Mouse (Mus musculus): ENCODE measurements around the gene Isg15.
A peak's percentile ranks its signal among the peaks of the same experiment; 100 is the strongest.

Gene Isg15

DNA sequence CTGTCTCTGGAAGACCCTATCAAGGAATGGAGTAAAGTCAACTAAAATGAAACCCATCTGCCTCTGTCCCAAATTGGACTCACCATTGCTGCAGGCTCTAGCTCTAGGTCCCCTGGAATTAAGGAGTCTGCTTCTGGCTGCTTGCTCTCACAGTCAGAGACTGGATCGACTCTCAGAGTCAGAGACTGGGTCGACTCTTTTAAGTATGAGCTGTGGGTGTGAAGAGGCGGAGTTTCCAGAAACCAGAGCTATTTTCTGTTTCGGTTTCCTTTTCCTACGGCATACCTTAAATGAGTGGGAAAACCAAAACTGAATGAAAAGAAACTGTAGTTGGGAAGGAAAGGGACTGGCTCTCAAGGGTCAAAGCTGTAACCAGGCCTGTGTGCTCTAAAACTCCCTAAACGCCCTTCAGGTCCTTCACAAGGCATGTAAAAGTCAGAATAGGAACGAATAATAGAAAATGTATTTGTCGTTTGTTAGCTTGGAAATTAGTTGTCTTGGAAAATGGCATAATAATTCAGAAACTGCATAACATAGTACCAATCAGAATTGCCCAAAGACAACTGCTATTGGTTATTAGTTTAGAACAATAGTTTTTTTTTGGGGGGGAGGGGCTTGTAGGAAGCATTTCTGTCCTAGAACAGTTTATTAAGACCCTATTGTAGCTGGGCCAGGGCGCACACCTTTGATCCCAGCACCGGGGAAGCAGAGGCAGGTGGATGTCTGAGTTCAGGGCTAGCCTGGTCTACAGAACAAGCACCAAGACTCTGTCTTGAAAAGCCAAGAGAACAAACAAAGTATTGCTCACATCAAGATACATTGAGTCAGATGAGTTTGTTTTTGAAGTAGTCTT is at the start of gene Isg15:
Gene Isg15, minus strand, starts transcription at position 196 of the 853 bp plus-strand sequence.
- DNase-seq, result peak in 1 of 2 experiments; percentile 10

DNA sequence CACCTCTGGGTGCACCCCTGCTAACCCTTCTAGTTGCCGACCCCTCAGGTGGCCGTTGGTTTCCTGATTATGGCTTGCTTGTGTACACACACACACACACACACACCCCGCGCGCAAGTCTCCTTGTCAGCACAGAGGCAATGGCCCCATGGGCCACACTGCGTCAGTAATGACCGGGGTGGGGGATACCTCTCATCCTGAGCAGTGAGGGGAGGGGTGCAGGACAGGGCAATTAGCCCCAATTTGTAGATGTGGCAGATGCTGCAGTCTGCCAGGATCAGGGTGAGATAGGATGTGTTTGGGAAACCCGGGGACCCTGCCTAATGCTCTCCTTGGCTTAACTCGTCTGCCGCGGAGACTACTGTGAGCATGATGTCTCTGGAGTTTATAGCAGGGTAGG is 48.9 kb upstream of the Isg15 start:
- no peak for DNase-seq

DNA sequence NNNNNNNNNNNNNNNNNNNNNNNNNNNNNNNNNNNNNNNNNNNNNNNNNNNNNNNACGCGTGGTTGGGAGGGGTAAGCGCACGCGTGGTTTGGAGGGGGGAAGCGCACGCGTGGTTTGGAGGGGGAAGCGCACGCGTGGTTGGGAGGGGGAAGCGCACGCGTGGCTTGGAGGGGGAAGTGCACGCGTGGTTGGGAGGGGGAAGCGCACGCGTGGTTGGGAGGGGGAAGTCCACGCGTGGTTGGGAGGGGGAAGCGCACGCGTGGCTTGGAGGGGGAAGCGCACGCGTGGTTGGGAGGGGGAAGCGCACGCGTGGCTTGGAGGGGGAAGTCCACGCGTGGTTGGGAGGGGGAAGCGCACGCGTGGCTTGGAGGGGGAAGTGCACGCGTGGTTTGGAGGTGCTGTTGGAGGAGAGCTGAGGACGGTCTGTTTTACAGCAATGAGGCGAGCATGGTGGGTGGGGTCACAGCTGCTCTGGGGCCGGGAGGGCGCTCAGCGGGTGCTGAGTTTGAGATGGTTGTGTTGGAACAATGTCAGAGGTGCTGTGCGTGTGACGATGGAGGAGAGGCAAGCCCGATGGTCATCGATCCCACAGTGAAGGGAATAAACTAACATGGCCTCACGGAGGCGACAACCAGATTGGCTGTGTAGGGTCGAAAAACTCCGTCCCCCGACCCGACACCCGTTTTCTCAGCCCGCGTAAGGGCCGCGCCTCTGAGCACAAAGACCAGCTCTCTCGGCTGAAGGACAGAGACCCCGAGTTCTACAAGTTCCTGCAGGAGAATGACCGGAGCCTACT is 36.2 kb upstream of the Isg15 start:
- no peak for DNase-seq

- peak; percentile 93 to 94 for DNase-seq
Observed at GRCm38 (mm10) chr4:156235808-156236533, 35.4 kb upstream of the Isg15 start, which contains the start of gene Noc2l. Gene Noc2l (plus strand): TSS chr4:156236010.

DNA sequence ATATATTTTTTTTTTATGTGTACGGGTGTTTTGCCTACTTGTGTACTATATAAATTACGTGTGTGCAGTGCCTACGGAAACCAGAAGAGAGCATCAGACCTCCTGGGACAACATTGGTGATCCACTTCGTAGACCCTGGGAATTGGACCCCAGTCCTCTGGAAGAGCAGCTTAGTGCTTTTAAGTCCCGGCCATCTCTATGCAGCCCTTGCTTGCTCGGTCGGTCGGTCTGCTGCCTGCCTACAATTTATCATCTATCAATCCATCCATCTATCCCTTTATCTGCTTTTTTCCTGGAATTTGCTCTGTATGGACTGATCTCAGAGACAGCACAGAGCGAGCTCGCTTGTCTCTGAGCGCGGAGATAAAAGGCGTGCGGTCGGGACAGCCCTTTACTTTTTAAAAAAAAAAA is 34.7 kb upstream of the Isg15 start:
- peak in 1 of 2 experiments; percentile 26 for DNase-seq

GRCm38 (mm10) chr4:156234701-156235213 is 34.1 kb upstream of the Isg15 start, which contains the start of gene Plekhn1:
Gene Plekhn1 (minus strand): TSS chr4:156234857.
- DNase-seq, result peak; percentile 81 to 87

DNA sequence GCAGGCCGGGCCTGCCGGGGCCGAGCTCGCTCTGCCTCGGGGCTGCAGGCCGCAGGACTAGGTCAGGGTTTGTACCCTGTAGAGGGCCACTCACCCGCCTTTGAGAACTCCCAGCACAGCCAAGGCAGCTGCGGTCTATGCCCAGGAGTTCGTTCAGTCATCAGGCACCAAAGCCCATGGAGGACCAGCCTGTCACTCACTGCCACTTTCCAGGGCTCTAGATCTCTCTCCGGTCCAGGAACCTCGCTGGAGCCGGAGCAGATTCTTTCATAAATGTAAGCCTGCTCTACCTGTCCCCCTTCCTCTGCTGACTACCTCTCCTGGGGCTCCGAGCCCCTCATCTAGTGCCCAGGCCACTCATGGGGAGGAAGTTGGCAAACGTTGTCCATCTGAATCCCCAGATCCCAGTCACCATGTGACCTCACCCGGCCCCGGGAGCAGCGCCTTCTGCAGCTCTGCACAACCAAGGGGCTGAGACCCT is 33.4 kb upstream of the Isg15 start:
- DNase-seq, result peak in 1 of 2 experiments; percentile 34

DNA sequence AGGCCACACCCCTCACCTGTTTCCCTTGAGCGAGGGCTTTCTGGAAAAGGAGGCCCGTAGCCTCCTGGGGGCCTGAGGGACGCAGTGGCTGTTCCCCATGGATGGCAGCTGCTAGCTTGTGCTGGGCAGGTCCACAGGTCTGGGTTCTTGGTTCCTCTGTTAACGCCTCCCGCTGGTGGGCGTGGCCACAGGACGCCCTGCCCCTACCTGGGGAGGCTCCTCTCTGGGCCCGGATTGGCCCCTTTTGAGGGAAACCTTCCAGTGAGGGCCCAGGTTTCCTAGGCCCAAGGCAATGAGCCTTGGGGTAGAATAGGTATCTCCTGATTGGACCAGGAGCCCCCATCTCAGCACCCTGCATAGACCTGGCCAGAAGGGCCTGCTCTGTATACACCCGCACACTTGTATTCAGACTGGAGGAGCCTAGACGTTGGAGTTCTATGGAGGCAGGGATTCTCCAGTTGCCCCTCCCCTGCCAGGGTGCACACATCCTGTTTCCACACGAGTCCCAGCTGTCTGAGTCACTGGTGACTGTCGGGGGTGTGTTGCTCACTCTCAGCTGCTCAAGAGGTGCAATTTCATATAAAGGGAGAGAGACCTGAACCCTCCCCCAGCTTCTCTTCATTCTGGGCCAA is 27.9 kb upstream of the Isg15 start:
- peak; percentile 39 to 56 for DNase-seq

GRCm38 (mm10) chr4:156227752-156228392 is 27.3 kb upstream of the Isg15 start:
- DNase-seq, result peak; percentile 58 to 67

- no peak for DNase-seq
Observed at GRCm38 (mm10) chr4:156224276-156224675, 23.7 kb upstream of the Isg15 start.

GRCm38 (mm10) chr4:156219936-156220335 is 19.3 kb upstream of the Isg15 start:
- peak in 1 of 2 experiments; percentile 8 for DNase-seq

- peak in 1 of 2 experiments; percentile 40 for DNase-seq
Observed at GRCm38 (mm10) chr4:156217838-156218237, 17.2 kb upstream of the Isg15 start.

GRCm38 (mm10) chr4:156217022-156217669 is 16.5 kb upstream of the Isg15 start:
- DNase-seq, result peak in 1 of 2 experiments; percentile 21

DNA sequence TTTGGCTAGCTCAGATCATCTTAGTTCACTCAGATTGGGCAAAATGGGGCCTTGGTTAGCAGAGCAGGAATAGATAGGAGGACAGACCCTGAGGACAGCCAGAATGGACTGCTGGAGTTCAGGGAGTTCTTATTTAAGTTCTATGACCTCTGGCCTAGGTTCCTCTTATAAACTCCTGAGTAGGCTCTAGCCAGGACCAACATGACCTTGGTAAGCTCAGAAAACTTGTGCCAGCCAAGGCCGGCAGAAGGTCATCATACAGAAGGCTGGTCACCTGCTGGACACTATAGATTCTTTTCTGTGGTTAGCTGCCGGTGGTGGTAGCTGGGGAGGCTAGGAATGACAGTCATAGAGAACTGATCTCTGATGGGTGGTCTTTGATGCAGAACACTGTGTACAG is 15.6 kb upstream of the Isg15 start:
- peak in 1 of 2 experiments; percentile 8 for DNase-seq

GRCm38 (mm10) chr4:156215649-156216048 is 15.0 kb upstream of the Isg15 start, which contains the start of gene Perm1:
Gene Perm1 (plus strand): TSS chr4:156215868.
- DNase-seq, result peak; percentile 37 to 41

DNA sequence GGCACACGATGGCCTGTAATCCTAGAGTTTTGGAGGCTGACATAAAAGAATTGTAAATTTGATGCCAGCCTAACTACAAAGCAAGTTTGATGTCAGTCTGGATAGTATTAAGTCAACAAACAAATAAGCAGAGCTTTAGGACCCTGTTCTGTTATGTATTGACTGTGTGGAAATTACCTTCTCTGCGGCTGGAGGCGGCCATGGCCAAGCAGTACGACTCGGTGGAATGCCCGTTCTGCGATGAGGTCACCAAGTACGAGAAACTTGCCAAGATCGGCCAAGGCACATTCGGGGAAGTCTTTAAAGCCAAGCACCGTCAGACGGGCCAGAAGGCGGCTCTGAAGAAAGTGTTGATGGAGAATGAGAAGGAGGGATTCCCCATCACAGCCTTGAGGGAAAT is 12.5 kb upstream of the Isg15 start:
- DNase-seq, result peak in 1 of 2 experiments; percentile 12

DNA sequence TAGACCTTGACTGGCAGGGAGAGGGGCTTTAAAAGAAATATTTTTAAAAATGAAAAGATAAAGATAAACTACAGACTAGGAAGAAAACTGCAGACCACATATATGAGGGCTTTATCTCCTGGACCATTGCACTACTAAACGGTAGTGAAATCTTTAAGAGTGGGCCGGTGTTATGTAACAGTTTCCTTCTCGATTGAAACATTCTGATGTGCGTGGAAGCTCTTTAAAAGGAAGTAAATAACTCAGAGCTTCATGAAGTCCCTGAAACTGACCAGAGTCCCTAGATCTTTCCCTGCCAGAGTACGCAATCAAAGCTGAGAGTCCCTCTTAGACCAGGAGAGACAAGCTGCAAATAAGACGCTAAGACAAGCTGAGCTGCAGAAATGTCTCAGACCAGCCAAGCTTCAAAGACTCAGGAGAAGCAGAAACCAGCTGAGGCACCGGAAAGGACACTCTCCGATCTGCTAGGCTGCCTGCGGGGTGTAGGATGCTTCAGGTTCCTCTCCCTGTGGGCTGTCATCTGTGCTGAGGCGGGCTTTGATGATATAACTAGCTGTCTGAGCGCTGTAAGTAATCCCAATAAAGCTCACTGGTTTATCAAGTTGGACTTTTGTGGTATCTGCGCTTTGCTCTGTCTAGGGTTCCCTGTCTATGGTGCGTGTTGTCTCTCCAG is 9.5 kb upstream of the Isg15 start:
- peak in 1 of 2 experiments; percentile 7 for DNase-seq

GRCm38 (mm10) chr4:156208872-156209271 is 8.3 kb upstream of the Isg15 start:
- no peak for DNase-seq

- DNase-seq, result peak; percentile 48 to 61
Observed at GRCm38 (mm10) chr4:156203413-156204131, 3.0 kb upstream of the Isg15 start.

Data from lung, postnatal 4 days (tissue).